Comparison of ENCODE assay signal across 11 mouse cellular contexts in the genomic region with DNA sequence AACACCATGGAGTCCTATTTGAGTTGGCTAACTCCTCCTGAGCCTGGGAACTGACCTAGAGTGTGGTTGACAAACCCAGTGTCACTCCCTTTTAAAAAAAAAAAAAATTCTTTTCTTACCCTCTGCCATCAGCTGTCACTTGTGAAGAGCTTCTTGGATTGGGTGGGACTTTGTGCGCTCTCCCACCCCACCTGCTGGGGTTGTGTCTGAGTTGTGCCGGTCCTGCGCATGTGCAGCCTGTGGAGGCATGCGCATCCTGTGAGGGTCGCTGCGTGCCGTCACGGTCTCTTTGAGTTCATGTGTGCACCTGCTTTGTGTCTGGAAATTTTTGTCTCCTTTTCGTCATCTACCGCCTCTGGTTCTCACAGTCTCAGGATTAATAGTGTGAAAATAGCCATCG. TPM values are rescaled to one million over a fixed set of nuclear protein-coding genes. Genes with fewer than 3 reads are reported as not detected.
DNase-seq lines count a peak whose midpoint lies in the region; ATAC-seq lines count a peak whose summit lies in the region.
"Had no signal": no experiment of that assay in that cellular context is flagged by ENCODE, and none has a peak within 500 bp of the region (broad histone marks: within the 10 kb centered on the region; RNA-seq: fewer than 3 reads in every experiment).

No protein-coding gene starts in this region.

- no peaks in the 10 kb centered on the region for H3K36me3 ChIP-seq in forebrain, embryonic 15.5 days
- H3K36me3 ChIP-seq in intestine, embryonic 16.5 days (ENCODE audit: control insufficient read depth, insufficient read depth, low read length) = no peaks in the 10 kb centered on the region
- H3K36me3 ChIP-seq: lung, embryonic 15.5 days had no signal

- 0 out of 2 replicates have a peak, but pooled peaks cover 3% of the 10 kb centered on the region for H3K4me1 ChIP-seq in forebrain, embryonic 15.5 days
- H3K4me1 ChIP-seq in intestine, embryonic 16.5 days (ENCODE audit: control insufficient read depth, insufficient read depth, low read length) = no peaks in the 10 kb centered on the region; the same call in 1 of the 2 replicates
- H3K4me1 ChIP-seq: lung, embryonic 15.5 days had no signal

- DNase-seq in layer of hippocampus, adult 11-12 months (ENCODE audit: low spot score) = peak; percentile 15
- DNase-seq in layer of hippocampus, adult 9-10 months (ENCODE audit: low spot score) = no peak
- DNase-seq in left cerebral cortex, postnatal 36 days (ENCODE audit: low spot score in 2 of 2) = peak; percentile 25 to 26
- peak; percentile 42 for DNase-seq in right cerebral cortex, postnatal 14 days
- no peak for DNase-seq in ovary, postnatal 10 days (ENCODE audit: low spot score)
- DNase-seq in gastrocnemius, postnatal 4 days (ENCODE audit: low spot score in 2 of 2) = no peak

- peak overlapping the region; percentile 38 for H3K4me2 ChIP-seq in forebrain, embryonic 15.5 days (replicated peaks)
- no peak overlapping the region for H3K4me2 ChIP-seq in intestine, embryonic 16.5 days (ENCODE audit: low read depth, low read length)
- H3K4me2 ChIP-seq: lung, embryonic 15.5 days had no signal

- no peak overlapping the region for H3K9ac ChIP-seq in forebrain, embryonic 15.5 days (replicated peaks)
- no peak overlapping the region for H3K9ac ChIP-seq in intestine, embryonic 16.5 days (ENCODE audit: low read depth, low read length)
- H3K9ac ChIP-seq: lung, embryonic 15.5 days had no signal

- intact Hi-C loops in left cerebral cortex, postnatal 36 days (cut with DNase I) = no loop called here

- no peaks in the 10 kb centered on the region for H3K27me3 ChIP-seq in forebrain, embryonic 15.5 days
- H3K27me3 ChIP-seq in intestine, embryonic 16.5 days (replicated peaks; ENCODE audit: control insufficient read depth, insufficient read depth, low read length) = no peaks in the 10 kb centered on the region
- H3K27me3 ChIP-seq: lung, embryonic 15.5 days had no signal

- under 1% methylated on average over 11 of the region's 11 CpGs for WGBS in forebrain, embryonic 15.5 days
- 14% methylated on average over 11 of the region's 11 CpGs for WGBS in intestine, embryonic 16.5 days

- ATAC-seq in forebrain, embryonic 15.5 days (replicated peaks) = peak; percentile 85
- no peak for ATAC-seq in intestine, embryonic 16.5 days

- H3K27ac ChIP-seq in forebrain, embryonic 15.5 days (replicated peaks) = no peak overlapping the region
- no peak overlapping the region for H3K27ac ChIP-seq in intestine, embryonic 16.5 days (ENCODE audit: low read length)
- H3K27ac ChIP-seq: lung, embryonic 15.5 days had no signal

- no peaks in the 10 kb centered on the region for H3K9me3 ChIP-seq in forebrain, embryonic 15.5 days
- no peaks in the 10 kb centered on the region for H3K9me3 ChIP-seq in intestine, embryonic 16.5 days (ENCODE audit: control insufficient read depth, low read length)
- H3K9me3 ChIP-seq: lung, embryonic 15.5 days had no signal

- H3K4me3 ChIP-seq in forebrain, embryonic 15.5 days = peak overlapping the region; percentile 16
- H3K4me3 ChIP-seq in intestine, embryonic 16.5 days (ENCODE audit: low read length) = no peak overlapping the region
- H3K4me3 ChIP-seq: lung, embryonic 15.5 days had no signal

RNA-seq across cellular contexts. Expression of a gene that starts 23.6 kb away (rescaled TPM):
- 0.14 and 0.19 TPM in 2 replicates for polyA plus RNA-seq in forebrain, embryonic 15.5 days (2015; fragmentation: Nextera tagmentation; extraction: Ambion mirVana)
- total RNA-seq in left cerebral cortex, postnatal 36 days (2021) = not detected
- not detected for total RNA-seq in gastrocnemius, postnatal 4 days (2021)
- polyA plus RNA-seq in intestine, embryonic 16.5 days (2015; fragmentation: Nextera tagmentation; extraction: Ambion mirVana) = not detected in 2 replicates
- total RNA-seq: heart, postnatal 25 days had no signal
- polyA plus RNA-seq: cortical plate, adult 2 months; lung, embryonic 15.5 days had no signal

RNA-seq across cellular contexts. Expression of a gene that starts 28.2 kb away (rescaled TPM):
- polyA plus RNA-seq in forebrain, embryonic 15.5 days (2015; fragmentation: Nextera tagmentation; extraction: Ambion mirVana) = not detected in 2 replicates
- total RNA-seq in left cerebral cortex, postnatal 36 days (2021) = not detected
- total RNA-seq in gastrocnemius, postnatal 4 days (2021) = not detected
- not detected in 2 replicates for polyA plus RNA-seq in intestine, embryonic 16.5 days (2015; fragmentation: Nextera tagmentation; extraction: Ambion mirVana)
- total RNA-seq: heart, postnatal 25 days had no signal
- polyA plus RNA-seq: cortical plate, adult 2 months; lung, embryonic 15.5 days had no signal

RNA-seq across cellular contexts. Expression of a gene that starts 54.6 kb away (rescaled TPM):
- 0.23 TPM in 1 of 2 replicates, not detected in the other for polyA plus RNA-seq in forebrain, embryonic 15.5 days (2015; fragmentation: Nextera tagmentation; extraction: Ambion mirVana)
- not detected for total RNA-seq in left cerebral cortex, postnatal 36 days (2021)
- not detected for total RNA-seq in gastrocnemius, postnatal 4 days (2021)
- polyA plus RNA-seq in intestine, embryonic 16.5 days (2015; fragmentation: Nextera tagmentation; extraction: Ambion mirVana) = 0.12 TPM in 1 of 2 replicates, not detected in the other
- total RNA-seq: heart, postnatal 25 days had no signal

Comparison
In these comparisons a context has a peak if more than half of its experiments do, and no peak if none do; other contexts are left out.
1. DNase-seq: peak in layer of hippocampus, adult 11-12 months (single experiment), left cerebral cortex, postnatal 36 days (2 of 2) and right cerebral cortex, postnatal 14 days (single experiment); none in layer of hippocampus, adult 9-10 months (single experiment), ovary, postnatal 10 days (single experiment) and gastrocnemius, postnatal 4 days (0 of 2).